Mouse (Mus musculus) stomach, postnatal 0 days (tissue): ENCODE data around the gene Trcg1.

ENCODE experiments used
- CTCF ChIP-seq: IDR thresholded peaks from 2 replicates; pipeline ENCODE4 v1.5.1; 2016; ENCODE audit warnings: antibody characterized with exemption, low read depth, mild to moderate bottlenecking, moderate library complexity
- EP300 ChIP-seq: optimal IDR thresholded peaks from 2 replicates; pipeline ENCODE3; 2016; ENCODE audit warnings: antibody characterized with exemption

DNA sequence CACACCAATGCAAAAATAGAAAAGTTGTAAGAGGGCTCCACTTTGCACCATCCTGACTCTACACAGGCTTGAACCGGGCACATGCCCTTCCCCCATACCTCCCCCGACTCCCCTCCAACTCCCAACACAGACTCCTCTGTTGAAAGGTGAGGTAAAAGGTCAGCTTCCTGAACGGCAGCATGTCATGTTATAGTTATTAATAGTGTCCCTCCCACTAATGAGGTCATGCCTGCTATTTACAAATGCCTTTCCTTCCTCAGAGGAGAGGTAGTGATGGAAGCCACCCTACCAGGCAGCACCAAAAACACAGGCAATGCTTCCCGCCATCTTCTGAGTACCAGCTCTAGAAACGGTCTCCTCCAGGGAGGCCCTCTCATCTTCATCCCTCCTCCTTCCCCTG lies 28.8 kb downstream of the Trcg1 start:
- TF ChIP-seq CTCF (no peak), EP300 (no peak)
